Mouse (Mus musculus): ENCODE measurements around the gene Nans.

- TF ChIP-seq POLR2A (IDR thresholded peaks at IDR 0.05; ENCODE audit: control insufficient read depth, extremely low read depth, insufficient read depth, low read length, poor library complexity) (no peak), CTCF (IDR thresholded peaks at IDR 0.05; ENCODE audit: borderline replicate concordance, control insufficient read depth, extremely low read depth, insufficient read depth, low read length, poor library complexity) (no peak)
These were observed 9.9 kb downstream of the Nans start for GRCm38 (mm10) chr4:46498976-46499375.
